Mouse (Mus musculus) layer of hippocampus, postnatal 10 days (tissue): ENCODE measurements at regions not wholly inside any gene's neighbourhood (a gene's known extent, or its start where the extent isn't known, plus 50 kb on each side); places are given as distances from the start of the nearest gene placed in this dataset.

Source experiments
- DNase-seq, 2 experiments: peaks; one replicate each; pipeline ENCODE4 v3.0.0; 2021; ENCODE audit warnings: low spot score in 2 of 2

DNA sequence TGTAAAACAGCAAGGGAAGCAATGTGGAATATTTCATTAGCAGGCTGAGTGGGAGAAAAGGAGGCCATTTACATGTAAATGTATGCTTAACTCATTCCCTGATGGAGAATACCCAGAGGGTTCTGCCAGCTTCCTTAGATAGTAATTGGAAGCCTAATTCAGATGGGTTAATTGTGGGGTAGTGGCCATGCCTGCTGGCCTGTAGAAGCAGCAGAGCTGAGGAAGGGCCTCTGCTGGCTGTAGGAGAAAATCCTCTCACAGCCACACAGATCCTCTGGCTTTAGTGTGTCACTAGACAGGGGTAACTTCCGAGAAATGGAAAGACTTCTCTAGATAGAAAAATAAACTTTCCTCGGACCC lies 1588.7 kb upstream of the Got2 start:
- no peak for DNase-seq

- no peak for DNase-seq
Measured at GRCm38 (mm10) chr8:97476430-97477097, 1588.2 kb upstream of the Got2 start.

DNA sequence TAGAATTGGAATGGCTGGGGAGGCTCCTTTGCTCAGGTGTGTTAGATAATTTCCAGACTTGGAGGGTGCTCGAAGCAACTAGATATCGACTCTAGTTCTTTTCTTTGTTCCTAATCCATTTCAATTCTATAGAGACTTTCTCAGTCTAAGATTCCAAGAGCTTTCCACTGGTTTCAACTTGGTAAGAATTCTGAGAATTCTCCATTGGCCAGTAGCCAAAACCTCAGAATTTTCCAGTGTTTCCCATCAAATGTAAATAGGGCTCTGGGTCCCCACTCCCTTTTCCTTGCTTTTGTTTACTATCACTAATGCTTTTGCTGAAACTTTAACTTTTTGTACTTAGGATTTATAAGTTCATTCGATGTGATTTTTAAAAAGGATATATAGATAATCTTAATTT lies 1585.0 kb upstream of the Got2 start:
- no peak for DNase-seq

GRCm38 (mm10) chr8:97461478-97461877 lies 1573.1 kb upstream of the Got2 start:
- DNase-seq: no peak

DNA sequence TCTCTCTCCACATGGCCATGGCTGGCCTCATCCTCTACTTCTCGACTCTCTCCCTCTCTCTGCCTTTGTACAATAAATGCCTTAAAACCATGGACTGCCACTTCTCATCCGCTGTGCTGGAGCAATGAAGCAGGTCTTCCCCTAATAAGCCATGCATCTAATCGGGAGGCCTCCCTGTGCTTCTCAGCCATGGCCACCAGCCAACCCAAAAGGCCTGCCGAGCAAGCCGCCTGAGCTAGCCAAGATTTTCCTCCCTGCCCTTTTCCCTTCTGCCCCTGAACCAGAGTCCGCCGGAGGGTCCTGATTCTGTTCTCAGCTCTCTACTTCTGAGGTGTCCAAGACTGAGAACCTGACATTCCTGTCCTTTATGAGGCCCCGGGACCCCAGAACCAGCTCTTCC lies 1559.3 kb upstream of the Got2 start:
- peak in 1 of 2 experiments; percentile 20 for DNase-seq

DNA sequence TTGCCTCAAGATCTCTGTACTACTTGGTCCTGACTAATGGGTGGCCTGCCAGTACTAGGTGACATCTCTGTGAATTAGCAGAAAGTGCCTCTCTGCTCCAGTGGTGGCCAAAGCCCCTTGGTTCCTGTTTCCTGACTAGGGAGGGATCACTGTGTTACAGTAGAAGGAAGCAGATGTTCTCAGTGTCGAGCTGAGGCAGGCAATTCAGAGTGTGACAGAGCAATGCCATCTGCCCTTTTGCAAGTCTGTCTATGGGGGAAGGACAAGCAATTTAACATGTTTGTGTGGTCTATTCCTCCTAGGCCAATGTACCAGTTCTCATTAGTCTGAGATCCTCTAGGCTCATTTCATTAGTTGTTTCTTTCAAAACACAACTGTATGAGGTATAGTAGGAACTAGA lies 1553.1 kb upstream of the Got2 start:
- no peak for DNase-seq

GRCm38 (mm10) chr8:97433584-97433983 lies 1545.2 kb upstream of the Got2 start:
- DNase-seq: no peak

GRCm38 (mm10) chr8:97431467-97431866 lies 1543.1 kb upstream of the Got2 start:
- no peak for DNase-seq

DNA sequence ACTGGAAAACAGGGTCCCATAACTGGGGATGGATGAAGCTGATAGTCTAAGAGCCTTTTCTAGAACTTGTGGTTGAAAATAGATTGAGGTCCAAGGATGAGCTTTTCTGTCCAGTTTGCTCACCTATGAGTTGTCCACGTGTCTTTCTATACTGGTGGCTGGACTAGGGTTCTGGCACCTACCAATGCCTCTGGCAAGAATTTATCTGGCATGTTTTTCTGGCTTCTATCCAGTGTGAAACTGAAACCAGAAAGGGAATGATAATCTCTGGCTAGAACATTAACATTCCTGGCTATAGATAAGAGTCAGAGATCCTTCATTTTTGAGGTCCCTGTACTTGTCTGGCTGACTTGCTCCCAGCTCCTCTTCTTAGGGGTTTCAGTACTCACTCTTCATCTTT lies 1534.0 kb upstream of the Got2 start:
- no peak for DNase-seq

DNA sequence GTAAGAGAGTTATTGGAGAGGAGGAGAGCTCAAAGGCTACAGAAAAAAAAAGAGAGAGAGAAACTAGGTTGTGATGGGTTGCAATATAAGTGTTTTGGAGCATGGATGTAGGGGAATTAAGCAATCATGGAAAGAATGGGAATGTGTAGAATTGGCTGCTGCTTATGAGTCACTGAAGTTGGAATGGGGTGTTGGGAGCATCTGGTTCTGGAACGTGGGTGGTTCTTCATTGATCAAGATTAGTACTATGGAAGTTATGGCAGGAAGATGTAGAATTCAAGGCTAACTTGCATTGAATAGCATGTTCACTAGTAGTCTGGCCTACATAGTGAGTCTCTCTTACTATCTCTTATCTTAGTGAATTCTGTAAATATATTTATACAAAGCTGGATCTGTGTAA lies 1526.4 kb upstream of the Got2 start:
- DNase-seq: no peak

- DNase-seq: no peak
Measured at GRCm38 (mm10) chr8:97403308-97403707, 1515.0 kb upstream of the Got2 start.

- DNase-seq: no peak
Measured at GRCm38 (mm10) chr8:97397327-97397719, 1509.0 kb upstream of the Got2 start.

DNA sequence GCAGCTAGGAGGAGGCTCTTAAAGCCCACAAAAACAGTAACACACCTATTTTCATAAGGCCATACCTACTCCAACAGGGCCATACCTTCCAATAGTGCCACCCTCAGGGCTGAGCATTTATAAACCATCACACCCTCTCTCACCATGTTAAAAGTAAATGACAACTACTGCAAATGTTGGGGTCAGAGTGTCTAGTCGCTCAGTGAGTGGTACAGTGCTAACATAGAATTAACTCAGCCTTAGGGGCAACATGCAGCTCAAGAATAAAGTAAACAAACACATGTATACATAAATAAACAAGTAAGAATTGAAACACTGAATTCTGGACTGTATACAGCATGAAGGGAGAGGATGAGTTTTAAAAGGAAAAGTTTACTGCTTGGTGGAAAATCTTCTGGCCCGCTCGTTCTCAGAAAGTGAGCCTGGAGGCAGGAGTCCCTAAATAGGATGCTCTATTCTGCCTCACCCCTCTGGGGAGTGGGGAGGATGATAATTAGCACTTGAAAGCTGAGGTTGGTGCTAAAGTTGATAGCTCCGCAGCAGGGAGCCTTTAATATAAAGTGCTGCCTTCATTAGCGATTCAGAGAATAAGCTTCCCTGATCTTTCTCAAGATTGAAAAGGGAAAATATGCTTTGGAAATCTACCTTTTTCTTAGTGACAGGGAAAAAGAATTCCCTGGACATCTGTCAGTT lies 1508.4 kb upstream of the Got2 start:
- DNase-seq: no peak

GRCm38 (mm10) chr8:97389651-97390050 lies 1501.3 kb upstream of the Got2 start:
- DNase-seq: peak; percentile 4 to 17

DNA sequence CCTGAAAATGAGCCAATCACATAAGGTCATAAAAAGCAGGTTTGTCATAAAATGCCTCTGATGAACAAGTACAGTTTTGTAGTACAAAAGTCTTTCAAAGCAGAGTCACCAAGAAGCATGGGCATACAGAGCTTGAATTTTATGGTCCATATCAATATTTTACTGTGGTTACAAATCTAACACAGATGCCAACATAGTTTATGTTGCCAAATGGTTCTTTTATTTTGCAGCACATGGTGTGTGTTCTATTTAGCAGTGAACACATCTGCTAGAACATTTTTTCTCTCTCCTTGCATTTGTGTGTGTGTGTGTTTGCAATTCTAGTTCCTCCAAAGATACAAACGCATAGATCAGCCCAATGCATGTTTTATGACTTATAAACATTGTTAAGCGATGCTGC lies 1500.8 kb upstream of the Got2 start:
- no peak for DNase-seq

DNA sequence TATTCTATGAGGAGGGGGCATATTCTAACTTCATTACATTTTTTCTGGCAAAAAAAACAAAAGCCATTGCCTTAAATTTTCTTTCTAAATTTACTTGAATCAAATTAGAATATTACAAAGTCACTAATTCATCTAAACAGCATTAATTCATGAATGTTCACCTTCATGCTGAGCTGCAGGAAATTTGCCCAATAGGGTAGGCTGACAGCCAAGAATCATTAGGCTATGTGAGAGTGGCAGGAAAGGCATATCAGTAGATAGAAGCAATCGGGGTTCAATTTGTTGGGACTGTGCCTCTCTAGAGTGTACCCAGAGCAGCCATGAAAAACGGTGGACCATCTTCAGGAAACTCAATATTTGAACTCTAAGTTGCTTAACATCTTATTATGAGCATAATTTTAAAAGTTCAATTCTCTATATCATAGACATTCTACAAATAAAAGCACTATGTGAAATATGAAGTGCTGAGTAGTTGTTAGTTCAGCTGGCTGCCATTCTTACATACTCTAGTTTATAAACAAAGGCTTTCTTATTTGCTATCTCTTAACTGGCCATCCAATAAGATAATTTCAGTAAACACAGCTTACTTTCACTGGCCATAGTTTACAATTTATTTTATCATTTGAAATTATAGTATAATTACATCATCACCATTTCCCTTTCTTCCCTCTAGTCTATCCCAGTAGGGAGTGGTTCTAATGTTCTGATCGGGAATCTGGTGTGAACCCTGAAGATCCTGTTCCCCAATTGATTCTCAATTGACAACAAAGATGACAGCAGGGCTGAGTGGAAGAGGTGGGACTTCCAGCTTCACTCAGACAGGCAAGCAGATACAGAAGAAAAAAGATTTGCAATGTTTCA lies 1486.8 kb upstream of the Got2 start:
- no peak for DNase-seq

DNA sequence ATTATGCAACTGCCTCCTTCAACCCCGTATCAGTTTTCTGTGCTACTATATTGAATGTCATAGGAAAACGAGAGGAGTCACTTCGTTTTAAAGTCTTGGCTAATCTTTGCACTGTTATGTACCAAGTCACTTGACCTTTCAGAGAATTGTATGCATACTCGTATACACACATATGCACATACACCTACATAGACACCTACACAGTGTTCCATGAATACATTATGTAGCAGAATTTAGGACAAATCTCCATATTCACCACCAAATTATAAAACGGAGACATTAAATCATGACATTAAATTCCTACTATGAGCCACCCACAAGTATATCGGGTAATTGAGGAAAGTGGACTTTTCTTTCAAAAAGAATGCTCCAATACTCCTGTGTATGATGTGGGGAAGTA lies 1458.3 kb upstream of the Got2 start:
- no peak for DNase-seq

DNA sequence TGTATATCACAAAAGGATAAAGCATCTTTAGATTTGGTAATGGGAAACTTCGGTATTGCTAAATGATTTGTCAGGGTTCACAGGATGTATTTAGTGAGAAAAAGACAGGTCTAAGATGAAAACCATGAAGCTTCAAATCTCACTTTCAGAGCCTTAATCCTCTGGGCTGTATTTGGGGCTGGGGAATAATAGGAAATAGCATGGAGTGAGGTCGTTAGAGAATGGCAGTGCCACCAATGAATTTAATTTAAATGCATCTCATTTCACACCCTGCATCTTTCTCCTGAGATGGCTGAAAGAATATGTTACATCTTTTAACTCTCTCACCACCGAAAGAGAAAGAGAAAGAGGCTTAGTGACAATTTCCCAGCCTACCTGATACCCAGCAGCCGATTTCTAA lies 1427.2 kb upstream of the Got2 start:
- no peak for DNase-seq

GRCm38 (mm10) chr8:97308304-97308703 lies 1420.0 kb upstream of the Got2 start:
- no peak for DNase-seq

DNA sequence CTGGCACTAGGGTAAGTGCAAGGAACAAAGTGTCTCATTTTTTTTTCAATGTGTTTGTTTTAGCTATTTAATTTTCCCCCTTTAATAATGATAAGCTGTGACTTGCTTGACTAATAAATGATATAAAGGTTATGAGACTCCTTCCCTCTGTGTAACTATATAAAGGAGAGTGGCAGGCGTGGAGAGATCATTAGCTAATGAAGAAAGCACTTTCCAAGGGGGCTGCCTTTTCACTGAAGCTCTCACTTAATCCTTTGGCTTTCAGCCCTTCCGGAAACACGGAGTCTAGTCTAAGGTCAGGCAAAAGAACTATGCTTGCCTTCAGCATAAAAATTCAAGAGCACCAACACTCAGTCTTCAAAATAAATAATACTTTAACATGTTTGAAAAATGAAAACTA lies 1382.2 kb upstream of the Got2 start:
- DNase-seq: no peak

DNA sequence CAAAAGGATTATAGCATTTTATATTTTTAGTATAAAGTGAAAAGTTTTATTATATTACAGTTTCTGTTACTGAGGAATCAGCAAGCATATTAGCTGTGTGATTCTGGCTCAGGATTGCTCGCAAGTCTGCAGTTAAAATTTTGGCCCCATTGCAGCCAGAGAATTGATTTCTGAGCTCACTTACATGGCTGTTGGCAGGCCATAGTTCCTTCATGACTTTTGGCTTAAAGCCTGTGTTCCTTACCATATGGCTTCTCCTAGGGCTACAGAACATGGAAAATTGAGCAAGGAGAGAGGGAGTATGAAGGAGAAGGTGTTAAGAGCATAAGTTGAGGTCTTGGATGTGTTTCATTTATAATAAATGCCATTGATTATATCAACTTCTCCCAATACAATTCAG lies 1372.6 kb upstream of the Got2 start:
- no peak for DNase-seq

GRCm38 (mm10) chr8:97254169-97254568 lies 1365.8 kb upstream of the Got2 start:
- DNase-seq: no peak
